Mouse (Mus musculus) embryo, embryonic 11.5 days (tissue): ENCODE data around the gene Lnpep.

ENCODE experiments used
- DNase-seq: peaks from one replicate; pipeline ENCODE4 v3.0.0-alpha.2; 2012; ENCODE audit warnings: low read depth, low spot score

Lnpep gene

DNA sequence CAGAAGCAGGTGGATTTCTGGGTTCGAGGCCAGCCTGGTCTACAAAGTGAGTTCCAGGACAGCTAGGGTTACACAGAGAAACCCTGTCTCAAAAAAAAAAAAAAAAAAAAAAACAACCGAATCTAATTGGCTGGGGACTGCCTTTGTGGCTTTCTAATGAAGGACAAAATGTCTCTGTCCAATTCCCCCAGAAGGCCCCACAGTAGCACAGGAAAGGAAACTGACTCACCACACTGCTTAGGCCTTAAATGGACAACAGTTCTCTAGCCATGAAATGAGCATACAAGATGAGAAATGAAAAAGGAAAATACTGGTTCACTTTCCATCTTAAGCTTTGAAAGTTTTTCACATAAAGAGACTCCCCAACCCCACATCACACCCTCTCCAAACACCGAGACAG is 15.3 kb downstream of the Lnpep start:
- DNase-seq: no peak

DNA sequence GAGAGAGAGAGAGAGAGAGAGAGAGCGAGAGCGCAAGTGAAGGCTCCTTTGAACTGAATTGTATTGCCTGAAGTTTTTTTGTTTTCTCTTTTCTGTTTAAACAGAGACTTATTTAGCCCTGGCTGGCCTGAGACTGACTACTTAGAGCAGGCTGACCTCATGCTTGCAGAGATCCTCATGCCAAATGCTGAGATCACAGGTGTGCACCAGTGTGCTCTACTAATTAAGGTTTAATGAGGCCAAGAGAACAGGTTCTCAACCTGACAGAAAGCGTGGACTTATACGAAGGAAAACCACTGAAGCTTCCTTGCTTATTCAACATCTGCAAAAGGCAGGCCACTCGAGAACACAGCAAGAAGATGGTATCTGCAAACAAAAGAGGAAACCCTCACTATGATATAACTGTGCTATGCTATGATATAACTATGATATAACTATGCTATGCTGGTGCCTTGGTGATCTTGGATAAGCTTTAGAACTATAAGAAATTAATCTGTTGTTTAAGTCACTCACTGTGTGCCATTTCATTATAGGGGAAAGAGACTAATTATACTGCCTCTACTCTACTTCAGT is 16.3 kb downstream of the Lnpep start:
- no peak for DNase-seq

DNA sequence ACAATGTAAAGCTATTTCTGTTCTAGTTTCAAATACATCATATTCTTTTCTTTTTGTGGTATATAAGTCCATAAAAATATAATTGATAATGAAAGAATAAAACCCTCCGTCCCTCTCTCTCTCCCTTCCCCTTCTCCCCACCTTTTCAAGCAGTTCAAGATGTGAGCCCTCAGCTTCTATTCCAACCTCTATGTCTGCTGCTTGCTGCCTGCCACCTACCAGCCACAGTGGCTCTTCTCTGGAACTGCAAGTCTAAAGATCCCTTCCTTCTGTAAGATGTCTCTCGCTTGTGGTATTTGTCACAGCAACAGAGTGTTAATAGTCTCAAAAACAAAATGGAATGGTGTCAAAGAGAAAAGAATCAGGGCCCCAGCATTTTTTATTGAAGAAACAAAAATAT is 20.3 kb downstream of the Lnpep start:
- no peak for DNase-seq

DNA sequence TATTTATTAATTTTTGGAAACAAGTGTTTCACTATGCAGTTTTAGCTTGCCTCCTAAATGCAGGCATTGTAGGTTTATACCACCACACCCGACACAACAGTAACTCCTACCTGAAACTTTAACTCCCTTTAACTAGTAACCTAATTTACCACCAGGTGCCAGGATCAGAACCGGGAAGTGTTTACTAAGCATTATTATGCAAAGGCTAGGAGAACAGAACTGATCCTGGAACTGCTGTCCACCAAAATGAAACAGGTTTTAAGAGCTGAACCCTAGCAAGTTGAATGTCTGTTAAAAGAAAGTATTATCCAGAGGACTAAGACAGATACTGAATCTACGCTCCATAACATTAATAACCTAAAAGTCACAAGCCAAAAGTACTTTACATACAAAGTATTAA is 21.2 kb downstream of the Lnpep start:
- no peak for DNase-seq

DNA sequence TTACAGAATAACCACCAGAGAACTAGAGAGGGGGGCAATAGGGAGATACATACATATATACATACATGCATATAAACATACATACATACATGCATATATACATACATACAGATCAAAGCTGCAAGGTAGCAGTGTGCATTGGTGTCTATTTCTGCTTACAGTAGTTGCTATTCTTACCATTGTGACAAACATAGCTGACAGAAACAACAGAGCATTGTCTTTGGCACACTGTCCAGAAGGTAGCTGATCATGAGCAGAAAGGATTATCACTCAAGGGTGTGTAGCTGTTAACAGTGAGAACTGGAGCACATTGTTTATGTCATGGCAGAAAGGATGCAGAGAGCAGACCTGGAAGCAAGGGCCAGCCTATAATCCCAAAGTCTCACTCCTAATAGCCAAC is 22.1 kb downstream of the Lnpep start:
- no peak for DNase-seq

DNA sequence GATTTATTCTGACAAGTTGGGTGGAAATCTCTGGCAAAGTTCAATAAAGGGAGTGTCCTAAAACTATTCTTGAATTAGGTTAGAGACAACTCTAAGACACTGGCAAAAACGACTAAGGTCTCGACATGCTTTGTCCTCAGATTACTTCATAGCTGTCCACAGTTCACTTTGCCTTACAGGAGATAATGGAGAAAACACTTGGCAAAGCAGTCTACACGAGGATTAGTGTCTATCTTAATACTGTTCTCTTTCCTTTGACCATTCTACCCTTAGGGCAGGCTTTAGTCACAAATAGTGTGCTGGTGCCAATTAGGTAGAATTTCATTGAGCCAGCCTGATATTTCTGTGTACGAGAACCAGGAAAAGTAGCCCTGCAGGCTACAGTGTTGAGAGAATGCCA is 22.5 kb downstream of the Lnpep start:
- no peak for DNase-seq

DNA sequence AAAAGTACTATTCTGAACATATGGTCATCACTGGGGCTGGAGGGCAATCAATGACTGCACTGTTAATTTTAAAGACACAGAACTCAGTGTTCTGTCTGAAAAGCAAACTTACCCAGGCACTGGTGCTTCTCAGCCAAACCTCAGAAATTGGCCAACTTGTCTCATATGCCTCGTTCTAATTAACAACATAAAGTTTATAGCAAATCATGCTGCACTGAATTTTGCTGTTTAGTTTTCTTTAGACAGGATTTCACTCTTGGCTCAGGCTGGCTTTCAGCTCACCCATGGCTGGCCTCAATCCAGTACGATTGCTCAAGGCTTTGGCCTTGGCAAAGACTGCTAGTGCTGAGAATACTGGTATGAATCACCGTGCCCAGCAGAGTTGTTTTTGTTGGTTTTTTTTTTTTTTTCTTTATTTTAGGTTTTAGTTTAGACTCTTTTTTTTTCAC is 24.0 kb downstream of the Lnpep start:
- DNase-seq: no peak

DNA sequence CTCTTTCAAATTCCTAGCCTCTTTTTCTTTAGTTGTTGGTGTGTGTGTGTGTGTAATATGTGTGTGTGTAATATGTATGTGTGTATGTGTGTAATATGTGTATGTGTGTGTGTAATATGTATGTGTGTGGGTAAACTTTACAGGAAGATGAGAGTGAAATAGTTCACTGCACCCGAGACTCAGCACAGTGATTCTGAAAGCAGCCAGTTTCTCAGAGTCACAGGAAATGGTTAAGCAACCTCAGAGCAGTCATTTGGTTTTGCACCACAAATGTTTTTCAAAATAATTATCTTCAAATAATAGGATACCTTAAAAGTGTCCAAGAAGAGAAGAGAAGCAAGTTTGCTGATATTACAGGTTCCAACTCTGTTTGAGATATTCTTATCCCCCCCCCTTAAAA is 24.8 kb downstream of the Lnpep start:
- DNase-seq: no peak

DNA sequence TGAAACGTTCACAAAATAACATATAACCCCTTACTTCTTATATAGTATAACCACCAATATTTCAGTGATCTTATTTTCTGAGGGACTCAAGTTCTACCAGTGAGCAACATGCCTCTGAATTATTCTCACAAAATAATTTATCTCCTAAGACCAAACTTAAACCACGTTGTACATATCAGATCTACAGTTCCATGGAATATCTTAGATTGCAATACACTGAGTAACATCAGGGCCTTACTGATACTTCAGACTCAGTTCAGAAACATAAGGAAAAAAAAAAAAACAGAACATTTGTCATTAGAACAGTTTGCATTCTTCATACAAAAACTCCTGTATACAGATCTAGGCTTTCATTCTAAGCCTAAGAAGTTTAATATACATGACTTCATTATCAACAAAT is 26.5 kb downstream of the Lnpep start:
- no peak for DNase-seq

DNA sequence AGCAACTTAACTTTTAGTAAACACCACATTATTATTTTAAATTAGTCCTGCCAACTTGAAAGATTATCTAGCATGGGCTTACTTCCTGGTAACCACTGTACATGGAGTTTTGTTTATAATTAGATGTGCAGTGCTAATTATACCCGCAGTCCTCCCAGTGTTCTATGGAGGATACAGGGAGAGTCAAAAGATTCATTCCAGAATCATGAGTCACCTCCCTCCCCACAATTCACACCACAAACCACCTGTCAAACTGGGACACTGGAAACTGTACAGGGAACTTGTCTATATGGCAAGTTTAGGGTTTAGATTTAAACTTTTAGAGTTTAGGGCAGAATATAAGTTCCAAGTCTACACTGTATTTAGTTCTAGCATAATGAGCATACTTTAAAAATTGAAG is 31.9 kb downstream of the Lnpep start:
- DNase-seq: no peak

DNA sequence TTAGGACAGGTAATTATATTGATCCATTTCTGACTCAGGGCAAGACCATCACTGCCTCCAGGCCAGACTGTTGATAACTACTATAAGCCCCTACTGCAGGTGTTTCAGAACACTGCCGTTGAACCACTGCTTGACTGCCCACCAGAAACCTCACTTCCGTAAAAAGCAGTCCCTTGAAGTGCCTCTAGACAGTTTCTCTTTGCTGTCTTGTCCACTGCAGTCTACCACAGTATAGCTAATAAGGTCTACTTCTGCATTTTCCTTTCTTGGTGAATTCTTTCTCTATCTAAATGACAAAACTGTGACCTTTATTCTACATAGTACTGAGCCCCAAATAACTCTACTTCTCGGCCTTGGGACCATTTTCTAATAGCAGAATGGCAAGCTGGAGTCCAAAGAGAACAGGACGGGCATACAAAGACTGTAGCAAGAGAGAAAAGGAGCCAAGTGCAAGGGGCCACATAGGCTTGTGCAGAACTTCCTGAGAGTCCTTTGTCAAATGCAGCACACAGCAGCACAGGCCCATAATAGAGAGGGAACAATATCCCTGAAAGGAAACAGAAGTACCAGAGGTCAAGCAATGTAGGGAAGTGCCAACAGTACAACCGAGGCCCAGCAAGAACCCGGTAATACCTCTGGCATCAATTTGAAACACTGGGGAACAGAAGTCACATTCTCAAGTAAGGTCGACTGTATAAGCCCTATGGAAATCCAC is 37.4 kb downstream of the Lnpep start:
- no peak for DNase-seq

DNA sequence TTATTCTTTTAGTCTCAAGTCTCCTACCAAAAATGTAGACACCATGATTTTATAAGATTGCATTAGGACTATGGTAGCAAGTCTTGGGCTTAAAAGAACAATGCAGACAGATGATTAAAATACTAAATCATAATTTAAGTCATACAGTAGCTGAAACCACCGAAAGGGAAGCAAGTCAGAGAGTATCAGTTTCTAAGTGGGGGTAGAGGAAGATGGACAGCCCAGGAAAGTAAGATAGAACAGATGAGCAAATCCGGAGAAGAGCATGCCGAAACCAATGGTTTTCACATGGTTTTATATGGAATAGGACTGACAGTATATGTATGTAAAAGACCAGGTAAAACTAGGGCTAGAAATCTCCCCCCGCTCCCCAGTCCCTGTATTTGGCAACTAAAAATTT is 39.7 kb downstream of the Lnpep start:
- no peak for DNase-seq

DNA sequence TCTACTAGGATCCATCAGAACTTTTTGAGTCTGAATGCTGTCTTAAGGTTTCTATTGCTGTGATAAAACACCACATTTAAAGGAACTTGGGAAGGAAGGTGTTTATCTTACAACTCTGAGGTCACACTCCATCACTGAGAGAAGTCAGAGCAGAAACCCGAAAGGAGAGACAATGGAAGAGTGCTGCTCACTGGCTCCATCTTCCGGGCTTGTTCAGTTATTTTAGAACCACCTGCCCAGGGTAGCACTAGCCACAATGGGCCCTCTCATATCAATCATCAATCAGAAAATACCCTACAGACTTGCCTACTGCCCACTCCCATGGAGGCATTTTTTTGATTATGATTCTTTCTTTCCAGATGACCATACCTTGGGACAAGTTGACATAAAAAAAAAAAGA is 41.0 kb downstream of the Lnpep start:
- DNase-seq: no peak

DNA sequence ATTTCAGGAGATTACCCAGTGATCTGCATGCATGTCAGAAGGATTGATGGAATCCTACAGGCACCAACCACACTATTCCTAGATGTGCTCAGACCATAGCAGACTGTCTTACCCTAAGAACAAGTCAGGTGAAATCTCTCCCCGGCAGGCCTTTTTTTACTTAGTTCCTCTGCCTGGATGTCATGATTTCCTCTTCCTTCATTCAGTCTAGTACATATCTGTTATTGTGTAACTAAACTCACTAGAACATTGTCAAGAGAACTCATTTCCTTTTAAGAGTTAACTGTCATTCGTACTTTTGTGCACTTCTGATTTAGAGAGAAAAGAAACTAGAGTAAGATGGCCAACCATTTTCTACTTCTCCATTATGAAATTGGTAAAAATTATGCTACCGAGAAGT is 43.6 kb downstream of the Lnpep start:
- DNase-seq: no peak

DNA sequence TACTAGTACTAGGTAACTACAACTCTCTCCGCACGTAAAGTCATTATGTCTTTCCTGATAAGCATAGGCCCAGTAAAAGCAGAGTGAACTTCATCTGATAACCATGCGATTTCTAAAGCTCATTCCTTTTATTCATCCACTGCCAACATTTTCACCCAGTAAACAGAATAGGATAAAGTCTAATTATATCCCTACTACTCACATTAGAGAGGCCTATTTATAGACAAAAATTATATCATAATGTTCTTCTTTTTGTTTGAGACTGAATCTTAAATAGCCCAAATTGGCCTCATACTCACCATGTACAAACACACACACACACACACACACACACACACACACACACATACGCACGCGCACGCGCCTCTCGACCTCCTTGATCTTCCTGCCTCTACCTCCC is 48.5 kb downstream of the Lnpep start:
- DNase-seq: no peak

DNA sequence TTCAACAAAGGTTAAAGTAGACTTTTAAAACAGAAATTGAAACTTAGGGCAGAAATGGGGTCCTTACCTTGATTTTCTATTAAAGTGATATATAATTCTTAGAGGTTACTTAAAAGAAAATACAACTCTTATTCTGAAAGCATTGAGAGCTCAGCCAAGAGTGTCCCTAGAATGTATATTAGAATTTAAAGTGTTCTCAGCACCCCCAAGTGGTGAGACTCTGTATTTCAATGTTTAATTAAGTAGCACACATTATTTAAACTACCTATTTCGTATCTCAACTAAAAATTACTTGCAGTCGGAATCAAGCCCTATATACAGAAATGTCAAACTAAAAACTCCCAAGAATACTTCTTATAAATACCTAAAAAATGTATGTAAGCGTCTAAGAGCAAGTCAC is 57.8 kb downstream of the Lnpep start:
- peak; percentile 36 for DNase-seq

DNA sequence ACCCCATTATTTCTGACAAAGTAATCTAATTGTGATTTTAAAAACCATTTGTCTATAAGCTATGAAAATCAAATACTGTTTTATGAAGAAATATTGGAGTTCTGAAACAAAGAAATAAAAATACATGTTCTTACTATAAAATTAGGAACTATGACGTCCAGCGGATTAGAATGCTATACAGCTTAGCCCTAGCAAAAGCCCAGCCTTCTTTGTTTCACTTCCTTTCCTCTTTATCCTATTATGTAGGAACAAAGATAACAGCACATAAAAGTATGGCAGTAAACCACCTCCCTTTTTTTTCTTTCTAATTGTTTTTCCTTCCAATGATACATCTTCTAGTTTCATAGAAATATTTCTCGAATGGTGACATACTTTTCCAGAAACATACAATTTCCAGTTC is 75.9 kb downstream of the Lnpep start:
- no peak for DNase-seq

DNA sequence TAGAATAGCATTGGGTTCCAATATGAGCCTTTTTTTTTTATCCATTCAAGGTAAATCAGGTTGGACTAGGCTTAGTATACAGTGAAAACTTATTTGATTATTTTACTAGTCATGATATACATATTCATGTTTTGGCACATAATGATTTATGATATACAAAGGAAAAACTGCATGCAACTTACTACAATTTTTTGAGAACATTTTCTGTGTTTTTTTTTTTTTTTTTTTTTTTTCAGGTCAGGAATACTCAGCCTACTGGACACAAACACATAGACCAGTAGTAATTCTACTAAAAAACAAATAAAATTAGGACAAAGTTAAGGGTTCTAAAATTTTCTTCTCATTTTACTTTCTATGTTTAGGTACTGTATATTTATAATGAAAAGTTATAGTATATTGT is 93.5 kb downstream of the Lnpep start:
- no peak for DNase-seq

DNA sequence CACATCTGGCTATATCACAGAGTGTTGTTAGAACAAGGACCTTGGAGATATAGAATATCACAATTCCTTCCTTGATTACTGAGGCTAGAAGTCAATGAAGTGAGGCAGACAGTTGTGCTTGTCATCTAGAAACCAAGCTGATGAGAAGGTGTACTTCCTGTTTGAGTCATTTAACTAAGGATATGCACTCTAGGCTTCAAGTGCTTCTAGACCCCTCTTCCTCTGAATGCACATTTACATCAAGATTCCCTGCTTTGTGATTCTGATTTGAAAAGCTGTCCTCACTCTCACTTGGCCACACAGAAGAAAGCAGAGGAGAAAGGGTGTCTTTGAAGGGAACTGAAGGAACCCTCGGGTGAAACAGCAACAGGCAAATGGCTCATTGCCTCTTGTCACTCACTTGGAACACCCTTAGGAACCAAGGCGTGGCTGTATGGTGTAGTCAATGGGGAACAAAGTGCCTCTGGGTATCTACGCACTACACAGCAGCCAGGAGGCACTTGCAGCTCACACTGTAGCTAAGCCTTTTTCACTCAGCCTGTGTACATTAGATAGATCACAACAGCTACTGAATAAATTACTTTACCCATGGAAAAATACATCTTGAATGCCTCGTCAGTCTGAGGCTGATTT is 108.3 kb downstream of the Lnpep start:
- DNase-seq: no peak

DNA sequence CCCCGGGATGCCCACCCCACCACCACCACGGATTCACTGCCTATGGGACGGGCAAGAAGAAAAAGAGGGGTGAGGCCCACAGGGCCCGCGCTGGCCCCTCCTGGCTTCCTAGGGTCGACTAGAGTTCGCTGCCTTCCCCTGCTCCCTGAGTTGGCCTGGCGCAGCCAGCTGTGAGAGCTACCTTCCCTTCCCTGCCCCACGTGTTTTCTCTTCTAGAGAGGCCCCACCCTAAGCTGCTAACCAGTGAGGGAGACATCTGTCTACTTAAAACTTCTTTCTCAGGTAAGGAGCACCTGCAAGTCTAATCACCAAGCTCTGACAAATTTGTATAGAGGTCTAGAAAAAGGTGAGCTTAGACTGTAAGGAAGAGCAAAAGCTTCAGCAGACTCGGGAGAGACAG is 118.2 kb downstream of the Lnpep start:
- no peak for DNase-seq

DNA sequence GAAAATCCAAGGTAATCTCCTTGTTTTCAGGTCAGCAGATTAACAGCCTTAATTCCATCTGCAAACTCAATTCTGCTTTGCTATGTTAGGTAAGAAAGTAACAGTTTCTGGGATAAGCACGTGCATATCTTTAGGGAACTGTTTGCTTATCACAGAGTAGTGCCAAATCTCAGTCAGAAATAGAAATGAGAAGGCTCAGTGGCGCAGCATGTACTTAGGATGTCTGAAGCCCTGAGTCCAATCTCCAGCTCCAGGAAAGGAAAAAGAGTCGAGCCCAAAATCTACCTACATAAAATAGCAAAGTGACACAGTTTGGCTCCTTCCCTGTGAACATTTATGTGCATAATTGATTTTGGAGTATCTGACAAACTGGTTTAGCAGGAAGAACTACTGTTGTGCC is 125.6 kb downstream of the Lnpep start:
- no peak for DNase-seq

DNA sequence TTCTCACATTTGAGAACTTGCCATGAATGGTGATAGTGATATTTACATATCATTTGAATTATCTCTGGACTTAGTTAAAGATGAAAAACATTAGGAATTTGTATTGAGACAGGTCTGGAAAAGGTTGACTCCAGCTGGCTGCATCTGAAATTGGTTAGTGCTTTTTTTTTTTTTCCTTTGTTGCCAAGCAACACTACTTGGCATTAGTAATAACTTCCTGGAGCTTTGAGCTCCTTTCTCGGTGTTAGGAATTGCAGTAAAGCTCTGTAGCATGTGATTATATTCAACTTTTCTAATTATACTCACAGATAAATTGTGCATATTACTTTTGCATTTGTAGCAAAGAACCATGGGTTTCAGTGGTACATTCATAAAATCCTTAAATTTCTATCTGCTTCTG is 126.0 kb downstream of the Lnpep start:
- no peak for DNase-seq

DNA sequence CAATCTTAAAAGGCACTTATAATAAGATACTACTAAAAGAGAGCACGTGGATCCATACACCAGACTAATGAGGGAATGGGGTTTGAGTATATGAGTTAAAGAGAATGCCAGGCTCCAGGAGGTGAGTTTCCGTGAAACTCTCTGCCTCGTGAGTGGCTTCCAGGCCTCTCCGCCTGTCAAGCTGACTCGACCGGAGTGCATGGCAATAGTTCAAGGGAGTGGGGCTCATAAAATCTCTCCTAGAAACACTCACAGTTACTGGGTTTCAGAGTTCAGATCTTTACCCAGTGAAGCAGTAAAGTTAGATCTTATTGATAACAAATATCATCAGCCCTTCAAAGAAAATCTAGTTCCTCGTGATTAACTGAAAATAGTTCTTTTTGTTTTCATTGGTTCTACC is 128.1 kb downstream of the Lnpep start:
- DNase-seq: no peak
